Mouse (Mus musculus) liver, embryonic 14.5 days (tissue): ENCODE data around the gene Stam2. TPM values are rescaled to one million over a fixed set of nuclear protein-coding genes. Genes with fewer than 3 reads are reported as not detected.

Experiments
- ATAC-seq: fragments of 200-750 bp; cut with Nextera tagmentation; 2 replicates; pipeline ENCODE4 v1.8.0; 2017; ENCODE audit warnings: moderate number of reproducible peaks, mild to moderate bottlenecking, moderate library complexity; ENCODE audit not compliant: insufficient read depth
- DNase-seq, 3 experiments: peaks; one replicate each; pipeline ENCODE4 v3.0.0-alpha.2; 2012 to 2013; ENCODE audit warnings: low read depth in 3 of 3, low spot score in 3 of 3
- H3K27ac ChIP-seq: fragments of 300-500 bp; sonication (generic); 2 replicates; pipeline ENCODE4 v1.5.1; 2014; ENCODE audit warnings: moderate library complexity, mild to moderate bottlenecking, control low read depth, inconsistent platforms
- H3K27me3 ChIP-seq: fragments of 300-500 bp; sonication (generic); 2 replicates; pipeline ENCODE4 v1.6.1; 2014; ENCODE audit warnings: mild to moderate bottlenecking, low read length, moderate library complexity; ENCODE audit not compliant: control insufficient read depth, insufficient read depth
- H3K36me3 ChIP-seq: fragments of 300-500 bp; sonication (generic); replicated peaks from 2 replicates; pipeline ENCODE4 v1.6.1; 2014; ENCODE audit warnings: low read depth; ENCODE audit not compliant: control insufficient read depth, insufficient read depth
- H3K4me1 ChIP-seq, 2 experiments: fragments of 200-500 bp in 1 of 2; fragments of 300-500 bp in 1 of 2; sonication (generic) in 1 of 2; replicated peaks; 2 replicates each; pipeline ENCODE4 v1.6.1; 2012 to 2014; ENCODE audit warnings: antibody characterized with exemption in 1 of 2, inconsistent platforms in 1 of 2, low read length in 1 of 2; ENCODE audit not compliant: control insufficient read depth in 2 of 2, insufficient read depth in 2 of 2
- H3K4me2 ChIP-seq: fragments of 300-500 bp; sonication (generic); 2 replicates; pipeline ENCODE4 v1.6.1; 2014; ENCODE audit warnings: low read depth, mild to moderate bottlenecking, control low read depth, moderate library complexity
- H3K4me3 ChIP-seq, 2 experiments: fragments of 200-500 bp in 1 of 2; fragments of 300-500 bp in 1 of 2; sonication (generic) in 1 of 2; 2 replicates each; pipeline ENCODE4 v1.5.1; 2012 to 2014; ENCODE audit warnings: low read depth in 2 of 2, low read length in 2 of 2, mild to moderate bottlenecking in 2 of 2, control low read depth in 1 of 2, inconsistent platforms in 1 of 2, moderate library complexity in 1 of 2; ENCODE audit not compliant: insufficient read depth in 1 of 2
- H3K9ac ChIP-seq: fragments of 300-500 bp; sonication (generic); replicated peaks from 2 replicates; pipeline ENCODE4 v1.6.1; 2014; ENCODE audit warnings: mild to moderate bottlenecking, control low read depth, moderate library complexity
- H3K9me3 ChIP-seq: fragments of 300-500 bp; sonication (generic); 2 replicates; pipeline ENCODE4 v1.6.1; 2016; ENCODE audit warnings: low read length, mixed read lengths; ENCODE audit not compliant: control insufficient read depth
- CTCF ChIP-seq: IDR thresholded peaks from 2 replicates; pipeline ENCODE4 v1.5.1; 2016; ENCODE audit warnings: antibody characterized with exemption, low read depth, control low read depth
- EP300 ChIP-seq: IDR thresholded peaks from 2 replicates; pipeline ENCODE4 v1.6.1; 2016; ENCODE audit warnings: antibody characterized with exemption, low read depth
- WGBS: fragments of 180-500 bp; shearing (Covaris S2); extraction: QIAGEN DNeasy Blood & Tissue Kit; methylation state at CpG from one replicate; pipeline ENCODE4 v1.1.7; 2014; ENCODE audit not compliant: insufficient replicate concordance; 5-methylcytosine and 5-hydroxymethylcytosine counted together
- polyA plus RNA-seq, 2 experiments: library from polyadenylated mRNA; depleted of rRNA in 1 of 2; stranded (reverse) in 1 of 2; unstranded in 1 of 2; fragments of >200 nt; fragmentation: Nextera tagmentation in 1 of 2; extraction: Ambion mirVana in 1 of 2; gene quantifications; 2 replicates each; pipeline versions ENCODE4 v1.2.1 to v1.2.3; 2012 to 2014

Stam2 gene
- polyA plus RNA-seq, 2 experiments, result 2.9 to 9.4 TPM

- TF ChIP-seq CTCF (no peak), EP300 (no peak)
- Histone ChIP-seq H3K4me3 (no peak overlapping the region), H3K27ac (no peak overlapping the region), H3K4me2 (no peak overlapping the region), H3K4me1 (no peaks in the 10 kb centered on the region), H3K9ac (no peak overlapping the region), H3K36me3 (no peaks in the 10 kb centered on the region), H3K27me3 (no peaks in the 10 kb centered on the region), H3K9me3 (no peaks in the 10 kb centered on the region)
- no peak for DNase-seq
- ATAC-seq, result no peak
- 53% methylated on average over 6 of the region's 6 CpGs for whole genome bisulfite sequencing
These were observed 98.4 kb downstream of the Stam2 start for GRCm38 (mm10) chr2:52643657-52644056.

Other genes starting within 250 kb of the Stam2 start
- 0.03 and 0.06 TPM in 2 replicates for gene Cacnb4, start 65.5 kb downstream of the Stam2 start, polyA plus RNA-seq (2012; rRNA removed)
- gene Cacnb4, start 65.5 kb downstream of the Stam2 start, polyA plus RNA-seq (2014; fragmentation: Nextera tagmentation; extraction: Ambion mirVana), result 0.19 and 0.21 TPM in 2 replicates
- gene Fmnl2, start 115.6 kb upstream of the Stam2 start, polyA plus RNA-seq (2012; rRNA removed), result 0.56 and 0.79 TPM in 2 replicates
- 0.28 and 0.39 TPM in 2 replicates for gene Fmnl2, start 115.6 kb upstream of the Stam2 start, polyA plus RNA-seq (2014; fragmentation: Nextera tagmentation; extraction: Ambion mirVana)